Mouse (Mus musculus): ENCODE measurements around the gene Pum1. TPM values are rescaled to one million over a fixed set of nuclear protein-coding genes. Genes with fewer than 3 reads are reported as not detected.

Pum1 gene
- polyA plus RNA-seq, 1 experiment from 2014 or later, result 115 TPM

GRCm38 (mm10) chr4:130719348-130719747 lies 56.2 kb downstream of the Pum1 start:
- Histone ChIP-seq H3K36me3 (ENCODE audit: control insufficient read depth, insufficient read depth, low read length) (peaks cover 6% of the 10 kb centered on the region; the same call in 1 of the 2 replicates), H3K9ac (ENCODE audit: low read length) (no peak overlapping the region), H3K27ac (replicated peaks; ENCODE audit: low read depth, low read length) (no peak overlapping the region), H3K9me3 (ENCODE audit: control insufficient read depth, low read length) (no peaks in the 10 kb centered on the region), H3K4me1 (ENCODE audit: control insufficient read depth, insufficient read depth, low read length) (peaks cover 8% of the 10 kb centered on the region; the same call in 1 of the 2 replicates), H3K27me3 (ENCODE audit: control insufficient read depth, insufficient read depth, low read length) (no peaks in the 10 kb centered on the region), H3K4me3 (ENCODE audit: low read depth, low read length) (no peak overlapping the region), H3K4me2 (ENCODE audit: low read depth, severe bottlenecking) (no peak overlapping the region)
- no peak for DNase-seq (ENCODE audit: low spot score)
- no peak for ATAC-seq (ENCODE audit: insufficient number of reproducible peaks, low FRiP score, low TSS enrichment, low read depth)
- WGBS, result 76% methylated on average over 4 of the region's 4 CpGs

- Histone ChIP-seq H3K9me3 (ENCODE audit: control insufficient read depth, low read length) (no peaks in the 10 kb centered on the region), H3K27ac (replicated peaks; ENCODE audit: low read depth, low read length) (no peak overlapping the region), H3K4me1 (ENCODE audit: control insufficient read depth, insufficient read depth, low read length) (peaks cover 8% of the 10 kb centered on the region; the same call in 1 of the 2 replicates), H3K4me2 (ENCODE audit: low read depth, severe bottlenecking) (no peak overlapping the region), H3K36me3 (ENCODE audit: control insufficient read depth, insufficient read depth, low read length) (peaks cover 6% of the 10 kb centered on the region), H3K9ac (ENCODE audit: low read length) (no peak overlapping the region), H3K27me3 (ENCODE audit: control insufficient read depth, insufficient read depth, low read length) (no peaks in the 10 kb centered on the region), H3K4me3 (ENCODE audit: low read depth, low read length) (no peak overlapping the region)
- ATAC-seq (ENCODE audit: insufficient number of reproducible peaks, low FRiP score, low TSS enrichment, low read depth) (no peak), DNase-seq (ENCODE audit: low spot score) (no peak)
- WGBS, result 16% methylated on average over 1 of the region's 1 CpGs
Measured at GRCm38 (mm10) chr4:130722607-130723006, 59.5 kb downstream of the Pum1 start.

- WGBS, result 89% methylated on average over 3 of the region's 3 CpGs
- Histone ChIP-seq H3K4me3 (ENCODE audit: low read depth, low read length) (no peak overlapping the region), H3K9me3 (ENCODE audit: control insufficient read depth, low read length) (no peaks in the 10 kb centered on the region), H3K9ac (ENCODE audit: low read length) (no peak overlapping the region), H3K4me2 (ENCODE audit: low read depth, severe bottlenecking) (no peak overlapping the region), H3K27me3 (ENCODE audit: control insufficient read depth, insufficient read depth, low read length) (no peaks in the 10 kb centered on the region), H3K4me1 (ENCODE audit: control insufficient read depth, insufficient read depth, low read length) (peaks cover 8% of the 10 kb centered on the region; the same call in 1 of the 2 replicates), H3K36me3 (ENCODE audit: control insufficient read depth, insufficient read depth, low read length) (peaks cover 4% of the 10 kb centered on the region; the same call in 1 of the 2 replicates), H3K27ac (replicated peaks; ENCODE audit: low read depth, low read length) (no peak overlapping the region)
- ATAC-seq (ENCODE audit: insufficient number of reproducible peaks, low FRiP score, low TSS enrichment, low read depth) (no peak), DNase-seq (ENCODE audit: low spot score) (no peak)
Measured at GRCm38 (mm10) chr4:130726118-130726517, 63.0 kb downstream of the Pum1 start.

- Histone ChIP-seq H3K9me3 (ENCODE audit: control insufficient read depth, low read length) (no peaks in the 10 kb centered on the region), H3K27ac (replicated peaks; ENCODE audit: low read depth, low read length) (no peak overlapping the region), H3K4me3 (ENCODE audit: low read depth, low read length) (no peak overlapping the region), H3K36me3 (ENCODE audit: control insufficient read depth, insufficient read depth, low read length) (peaks cover 10% of the 10 kb centered on the region), H3K4me2 (ENCODE audit: low read depth, severe bottlenecking) (no peak overlapping the region), H3K9ac (ENCODE audit: low read length) (no peak overlapping the region), H3K4me1 (ENCODE audit: control insufficient read depth, insufficient read depth, low read length) (0 out of 2 replicates have a peak, but pooled peaks cover 2% of the 10 kb centered on the region), H3K27me3 (ENCODE audit: control insufficient read depth, insufficient read depth, low read length) (no peaks in the 10 kb centered on the region)
- 66% methylated on average over 4 of the region's 4 CpGs for WGBS
- no peak for DNase-seq (ENCODE audit: low spot score)
- no peak for ATAC-seq (ENCODE audit: insufficient number of reproducible peaks, low FRiP score, low TSS enrichment, low read depth)
Measured at GRCm38 (mm10) chr4:130735957-130736356, 72.8 kb downstream of the Pum1 start.

GRCm38 (mm10) chr4:130738527-130738926 lies 75.4 kb downstream of the Pum1 start:
- Histone ChIP-seq H3K4me1 (ENCODE audit: control insufficient read depth, insufficient read depth, low read length) (no peaks in the 10 kb centered on the region), H3K9me3 (ENCODE audit: control insufficient read depth, low read length) (no peaks in the 10 kb centered on the region), H3K36me3 (ENCODE audit: control insufficient read depth, insufficient read depth, low read length) (peaks cover 13% of the 10 kb centered on the region), H3K9ac (ENCODE audit: low read length) (no peak overlapping the region), H3K4me2 (ENCODE audit: low read depth, severe bottlenecking) (no peak overlapping the region), H3K4me3 (ENCODE audit: low read depth, low read length) (no peak overlapping the region), H3K27me3 (ENCODE audit: control insufficient read depth, insufficient read depth, low read length) (no peaks in the 10 kb centered on the region), H3K27ac (replicated peaks; ENCODE audit: low read depth, low read length) (no peak overlapping the region)
- WGBS, result 76% methylated on average over 2 of the region's 2 CpGs
- ATAC-seq (ENCODE audit: insufficient number of reproducible peaks, low FRiP score, low TSS enrichment, low read depth) (no peak), DNase-seq (ENCODE audit: low spot score) (peak; percentile 52)

- H3K27me3 ChIP-seq (ENCODE audit: control insufficient read depth, insufficient read depth, low read length), result no peaks in the 10 kb centered on the region
- no peaks in the 10 kb centered on the region for H3K4me1 ChIP-seq (ENCODE audit: control insufficient read depth, insufficient read depth, low read length)
- no peak overlapping the region for H3K4me2 ChIP-seq (ENCODE audit: low read depth, severe bottlenecking)
- ATAC-seq (ENCODE audit: insufficient number of reproducible peaks, low FRiP score, low TSS enrichment, low read depth) (no peak), DNase-seq (ENCODE audit: low spot score) (no peak)
- H3K4me3 ChIP-seq (ENCODE audit: low read depth, low read length), result no peak overlapping the region
- peaks cover 43% of the 10 kb centered on the region for H3K36me3 ChIP-seq (ENCODE audit: control insufficient read depth, insufficient read depth, low read length)
- 80% methylated on average over 4 of the region's 4 CpGs for WGBS
- H3K9me3 ChIP-seq (ENCODE audit: control insufficient read depth, low read length), result no peaks in the 10 kb centered on the region
- H3K27ac ChIP-seq (replicated peaks; ENCODE audit: low read depth, low read length), result no peak overlapping the region
- no peak overlapping the region for H3K9ac ChIP-seq (ENCODE audit: low read length)
Measured at GRCm38 (mm10) chr4:130744058-130744457, 80.9 kb downstream of the Pum1 start.

GRCm38 (mm10) chr4:130745561-130746306 lies 82.6 kb downstream of the Pum1 start:
- peaks cover 43% of the 10 kb centered on the region for H3K36me3 ChIP-seq (ENCODE audit: control insufficient read depth, insufficient read depth, low read length)
- no peak overlapping the region for H3K9ac ChIP-seq (ENCODE audit: low read length)
- no peak overlapping the region for H3K4me2 ChIP-seq (ENCODE audit: low read depth, severe bottlenecking)
- WGBS, result 84% methylated on average over 5 of the region's 5 CpGs
- H3K4me1 ChIP-seq (ENCODE audit: control insufficient read depth, insufficient read depth, low read length), result no peaks in the 10 kb centered on the region
- H3K4me3 ChIP-seq (ENCODE audit: low read depth, low read length), result no peak overlapping the region
- ATAC-seq (ENCODE audit: insufficient number of reproducible peaks, low FRiP score, low TSS enrichment, low read depth), result no peak
- no peaks in the 10 kb centered on the region for H3K27me3 ChIP-seq (ENCODE audit: control insufficient read depth, insufficient read depth, low read length)
- no peaks in the 10 kb centered on the region for H3K9me3 ChIP-seq (ENCODE audit: control insufficient read depth, low read length)
- H3K27ac ChIP-seq (replicated peaks; ENCODE audit: low read depth, low read length), result no peak overlapping the region
- no peak for DNase-seq (ENCODE audit: low spot score)

GRCm38 (mm10) chr4:130749566-130749965 lies 86.4 kb downstream of the Pum1 start:
- Histone ChIP-seq H3K4me2 (ENCODE audit: low read depth, severe bottlenecking) (no peak overlapping the region), H3K27ac (replicated peaks; ENCODE audit: low read depth, low read length) (no peak overlapping the region), H3K27me3 (ENCODE audit: control insufficient read depth, insufficient read depth, low read length) (no peaks in the 10 kb centered on the region), H3K4me3 (ENCODE audit: low read depth, low read length) (no peak overlapping the region), H3K4me1 (ENCODE audit: control insufficient read depth, insufficient read depth, low read length) (no peaks in the 10 kb centered on the region), H3K9me3 (ENCODE audit: control insufficient read depth, low read length) (no peaks in the 10 kb centered on the region), H3K36me3 (ENCODE audit: control insufficient read depth, insufficient read depth, low read length) (peaks cover 50% of the 10 kb centered on the region), H3K9ac (ENCODE audit: low read length) (no peak overlapping the region)
- DNase-seq (ENCODE audit: low spot score) (no peak), ATAC-seq (ENCODE audit: insufficient number of reproducible peaks, low FRiP score, low TSS enrichment, low read depth) (no peak)
- WGBS, result 93% methylated on average over 7 of the region's 7 CpGs

Data from limb, embryonic 11.5 days (tissue).